Mouse (Mus musculus) CH12.LX (cell line): ENCODE measurements at regions not wholly inside any gene's neighbourhood (a gene's known extent, or its start where the extent isn't known, plus 50 kb on each side); places are given as distances from the start of the nearest gene placed in this dataset.

Source experiments
- DNase-seq: peaks from one replicate; pipeline ENCODE4 v3.0.0-alpha.2; 2013; ENCODE audit errors: extremely low read depth
- H3K27ac ChIP-seq: 2 replicates; pipeline ENCODE4 v1.5.1; 2012; ENCODE audit warnings: low read depth, mild to moderate bottlenecking, control low read depth, moderate library complexity; ENCODE audit not compliant: insufficient read depth
- H3K27me3 ChIP-seq: replicated peaks from 2 replicates; pipeline ENCODE3; 2012; ENCODE audit warnings: inconsistent platforms
- H3K36me3 ChIP-seq, 2 experiments: replicated peaks in 1 of 2; 2 replicates each; pipeline versions ENCODE3 to v1.6.1; 2012; ENCODE audit warnings: inconsistent platforms in 1 of 2, low read length in 1 of 2, mild to moderate bottlenecking in 1 of 2, mixed read lengths in 1 of 2, moderate library complexity in 1 of 2; ENCODE audit not compliant: control insufficient read depth in 1 of 2, insufficient read depth in 1 of 2
- H3K4me1 ChIP-seq, 2 experiments: 2 replicates each; pipeline ENCODE4 v1.6.1; 2012; ENCODE audit warnings: inconsistent platforms in 1 of 2, moderate library complexity in 1 of 2; ENCODE audit not compliant: insufficient read depth in 2 of 2, control insufficient read depth in 1 of 2
- H3K4me2 ChIP-seq: 2 replicates; pipeline ENCODE4 v1.6.1; 2012; ENCODE audit warnings: low read depth, mild to moderate bottlenecking, control low read depth; ENCODE audit not compliant: poor library complexity, insufficient read depth, severe bottlenecking
- H3K4me3 ChIP-seq, 3 experiments: fragments of 150-350 bp in 1 of 3; sonication (generic) in 1 of 3; replicated peaks in 1 of 3; 2 replicates each; pipeline versions ENCODE3 to v1.5.1; 2011 to 2012; ENCODE audit warnings: low read depth in 2 of 3, low read length in 2 of 3, mild to moderate bottlenecking in 2 of 3, moderate library complexity in 2 of 3, control low read depth in 1 of 3, improper control_type of control experiment in 1 of 3, inconsistent platforms in 1 of 3, mixed read lengths in 1 of 3; ENCODE audit not compliant: poor library complexity in 1 of 3
- H3K79me2 ChIP-seq: replicated peaks from 2 replicates; pipeline ENCODE4 v1.6.1; 2012; ENCODE audit warnings: mild to moderate bottlenecking, moderate library complexity; ENCODE audit not compliant: control insufficient read depth, poor library complexity, insufficient read depth, severe bottlenecking; ENCODE audit errors: extremely low read depth
- H3K9ac ChIP-seq: 2 replicates; pipeline ENCODE4 v1.6.1; 2012; ENCODE audit warnings: low read depth, mild to moderate bottlenecking, control low read depth, moderate library complexity; ENCODE audit not compliant: insufficient read depth
- H3K9me3 ChIP-seq: replicated peaks from 2 replicates; pipeline ENCODE3; 2012; ENCODE audit warnings: low read length, inconsistent platforms, mixed read lengths
- CHD1 ChIP-seq: IDR thresholded peaks from 2 replicates; pipeline ENCODE4 v1.6.1; 2012; ENCODE audit warnings: low read depth, low read length, improper control_type of control experiment, inconsistent platforms
- E2F4 ChIP-seq: IDR thresholded peaks from 2 replicates; pipeline ENCODE4 v1.6.1; 2011; ENCODE audit warnings: low read depth, low read length, improper control_type of control experiment; ENCODE audit not compliant: insufficient replicate concordance
- EP300 ChIP-seq: IDR thresholded peaks from 2 replicates; pipeline ENCODE4 v1.6.1; 2011; ENCODE audit warnings: low read length, improper control_type of control experiment
- GABPA ChIP-seq: IDR thresholded peaks from 2 replicates; pipeline ENCODE4 v1.6.1; 2012; ENCODE audit warnings: low read depth, low read length, improper control_type of control experiment, inconsistent platforms; ENCODE audit not compliant: insufficient replicate concordance
- IRF4 ChIP-seq: IDR thresholded peaks from 2 replicates; pipeline ENCODE4 v1.6.1; 2014; ENCODE audit warnings: low read depth, mild to moderate bottlenecking, inconsistent platforms, low read length, improper control_type of control experiment
- JUN ChIP-seq: IDR thresholded peaks from 2 replicates; pipeline ENCODE4 v1.6.1; 2011; ENCODE audit warnings: low read depth, mild to moderate bottlenecking, low read length, improper control_type of control experiment, moderate library complexity; ENCODE audit not compliant: insufficient read depth
- JUND ChIP-seq: conservative IDR thresholded peaks from 2 replicates; pipeline ENCODE4 v1.6.1; 2011; ENCODE audit warnings: low read depth, low read length, improper control_type of control experiment
- KAT2A ChIP-seq: IDR thresholded peaks from 2 replicates; pipeline ENCODE4 v1.6.1; 2012; ENCODE audit warnings: low read length, improper control_type of control experiment, inconsistent platforms; ENCODE audit not compliant: insufficient replicate concordance
- MAFK ChIP-seq: IDR thresholded peaks from 2 replicates; pipeline ENCODE4 v1.6.1; 2011; ENCODE audit warnings: low read length, improper control_type of control experiment; ENCODE audit not compliant: insufficient replicate concordance
- MAX ChIP-seq: IDR thresholded peaks from 2 replicates; pipeline ENCODE4 v1.6.1; 2011; ENCODE audit warnings: low read length, improper control_type of control experiment
- MXI1 ChIP-seq: IDR thresholded peaks from 2 replicates; pipeline ENCODE4 v1.6.1; 2011; ENCODE audit warnings: mild to moderate bottlenecking, low read depth, low read length, improper control_type of control experiment
- MYC ChIP-seq: IDR thresholded peaks from 2 replicates; pipeline ENCODE4 v1.6.1; 2011; ENCODE audit warnings: low read depth, mild to moderate bottlenecking, improper control_type of control experiment, low read length
- NELFE ChIP-seq: IDR thresholded peaks from 2 replicates; pipeline ENCODE4 v1.6.1; 2011; ENCODE audit warnings: low read depth, low read length, improper control_type of control experiment
- PAX5 ChIP-seq: IDR thresholded peaks from 2 replicates; pipeline ENCODE4 v1.6.1; 2012; ENCODE audit warnings: low read length, inconsistent platforms, mixed read lengths
- POLR2A ChIP-seq: IDR thresholded peaks from 2 replicates; pipeline ENCODE4 v1.6.1; 2011; ENCODE audit warnings: low read depth, mild to moderate bottlenecking, improper control_type of control experiment, low read length
- POLR2AphosphoS2 ChIP-seq: IDR thresholded peaks from 2 replicates; pipeline ENCODE4 v1.6.1; 2011; ENCODE audit warnings: low read depth, low read length, improper control_type of control experiment
- RAD21 ChIP-seq: IDR thresholded peaks from 2 replicates; pipeline ENCODE4 v1.6.1; 2011; ENCODE audit warnings: low read depth, mild to moderate bottlenecking, low read length, improper control_type of control experiment, moderate library complexity
- SIN3A ChIP-seq: IDR thresholded peaks from 2 replicates; pipeline ENCODE4 v1.6.1; 2012; ENCODE audit warnings: low read length, improper control_type of control experiment, inconsistent platforms
- SMC3 ChIP-seq: IDR thresholded peaks from 2 replicates; pipeline ENCODE4 v1.6.1; 2011; ENCODE audit warnings: low read depth, low read length, improper control_type of control experiment
- USF1 ChIP-seq: IDR thresholded peaks from 2 replicates; pipeline ENCODE4 v1.6.1; 2014; ENCODE audit warnings: low read depth, mild to moderate bottlenecking, inconsistent platforms, low read length, improper control_type of control experiment
- USF2 ChIP-seq: conservative IDR thresholded peaks from 2 replicates; pipeline ENCODE4 v1.6.1; 2011; ENCODE audit warnings: low read depth, low read length, improper control_type of control experiment
- ZKSCAN1 ChIP-seq: IDR thresholded peaks from 2 replicates; pipeline ENCODE4 v1.6.1; 2012; ENCODE audit warnings: low read depth, inconsistent platforms, low read length, improper control_type of control experiment, borderline replicate concordance
- ZMIZ1 ChIP-seq: IDR thresholded peaks from 2 replicates; pipeline ENCODE4 v1.6.1; 2012; ENCODE audit warnings: low read depth, mild to moderate bottlenecking, inconsistent platforms, low read length, improper control_type of control experiment
- ZNF384 ChIP-seq: IDR thresholded peaks from 2 replicates; pipeline ENCODE4 v1.6.1; 2012; ENCODE audit warnings: low read depth, low read length, improper control_type of control experiment, inconsistent platforms
- dilution Hi-C: fragments of 300-500 bp; cut with MboI; formaldehyde crosslinking; loops from 2 replicates; pipeline ENCODE4 v1.14.3; 2020; ENCODE audit warnings: low sequenced_read_pairs; ENCODE audit not compliant: extremely low pct_unique_long_range_greater_than_20kb, extremely low pct_ligation_motif_present
- in situ Hi-C: fragments of 300-500 bp; cut with MboI; formaldehyde crosslinking; loops from 3 replicates; pipeline ENCODE4 v1.14.3; 2019; ENCODE audit warnings: low sequenced_read_pairs, low pct_ligation_motif_present, low pct_unique_long_range_greater_than_20kb, mixed read lengths

DNA sequence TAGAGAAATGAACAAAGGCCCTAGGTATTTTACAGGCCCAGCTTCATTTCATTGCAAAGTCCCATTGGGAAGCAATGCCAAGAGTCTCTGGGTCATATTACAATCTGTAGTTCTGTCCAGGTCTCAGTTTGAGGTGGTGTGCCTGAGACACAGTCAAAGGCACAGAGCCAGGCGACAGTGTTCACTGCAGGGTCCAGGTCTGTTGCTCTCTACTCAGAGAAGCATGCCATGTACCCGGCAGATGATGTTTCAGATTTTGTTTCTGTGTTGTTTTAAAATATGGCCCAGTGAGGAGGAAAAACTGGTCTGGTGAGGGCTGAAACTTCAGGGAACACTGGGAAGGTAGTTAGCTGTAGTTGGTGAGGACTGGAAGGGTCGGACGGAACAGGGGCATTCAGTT, 63.1 kb upstream of the Gdnf start:
- dilution Hi-C loops (no loop called here), in situ Hi-C loops (no loop called here)
- no peak overlapping the region for H3K4me2 ChIP-seq
- no peak overlapping the region for H3K27ac ChIP-seq
- H3K36me3 ChIP-seq: no peaks in the 10 kb centered on the region
- no peaks in the 10 kb centered on the region for H3K9me3 ChIP-seq
- TF ChIP-seq MAX (no peak), PAX5 (no peak), IRF4 (no peak), POLR2AphosphoS2 (no peak), ZKSCAN1 (no peak), ZNF384 (no peak), E2F4 (no peak), GABPA (no peak), JUND (no peak), SMC3 (no peak), MYC (no peak), USF2 (no peak), USF1 (no peak), KAT2A (no peak)
- H3K79me2 ChIP-seq: no peaks in the 10 kb centered on the region
- H3K27me3 ChIP-seq: no peaks in the 10 kb centered on the region
- H3K9ac ChIP-seq: no peak overlapping the region
- DNase-seq: no peak
- no peak overlapping the region for H3K4me3 ChIP-seq
- H3K4me1 ChIP-seq: peaks cover 0 to 6% of the 10 kb centered on the region in 2 experiments; a peak in 1 of 4 replicates

DNA sequence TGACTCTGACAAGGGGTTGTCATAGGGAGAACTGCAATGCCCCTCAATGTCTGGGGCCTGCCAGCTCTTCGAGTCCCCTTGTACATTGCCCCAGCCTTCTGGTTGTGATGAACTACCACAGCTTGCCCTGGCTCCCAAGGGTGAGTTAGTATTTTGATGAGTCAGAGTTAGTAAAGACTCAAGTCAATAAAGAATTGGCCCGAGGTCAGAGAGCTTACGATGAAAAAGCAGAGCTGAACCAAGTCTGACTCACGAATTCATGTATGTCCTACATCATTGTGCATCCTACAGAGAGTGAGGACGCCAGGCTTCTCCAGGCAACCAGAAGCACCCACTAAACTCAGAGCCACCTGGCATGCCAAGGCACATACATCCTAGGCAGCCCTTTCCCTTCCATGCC, 60.2 kb upstream of the Gdnf start:
- Histone ChIP-seq H3K4me3 (no peak overlapping the region), H3K27ac (no peak overlapping the region), H3K27me3 (no peaks in the 10 kb centered on the region), H3K79me2 (no peaks in the 10 kb centered on the region), H3K36me3 (no peaks in the 10 kb centered on the region), H3K9ac (no peak overlapping the region), H3K4me2 (no peak overlapping the region), H3K4me1 (peaks cover 0 to 6% of the 10 kb centered on the region in 2 experiments; a peak in 1 of 4 replicates), H3K9me3 (no peaks in the 10 kb centered on the region)
- in situ Hi-C loops: no loop called here
- no peak for TF ChIP-seq RAD21
- no peak for TF ChIP-seq ZMIZ1
- no peak for TF ChIP-seq JUND
- TF ChIP-seq KAT2A: no peak
- TF ChIP-seq JUN: no peak
- no peak for TF ChIP-seq MXI1
- no peak for TF ChIP-seq POLR2AphosphoS2
- no peak for TF ChIP-seq SIN3A
- no peak for TF ChIP-seq MAFK
- no peak for TF ChIP-seq GABPA
- no peak for TF ChIP-seq POLR2A
- TF ChIP-seq EP300: no peak
- TF ChIP-seq CHD1: no peak
- no peak for TF ChIP-seq IRF4
- TF ChIP-seq SMC3: no peak
- TF ChIP-seq USF1: no peak
- no peak for TF ChIP-seq ZNF384
- TF ChIP-seq NELFE: no peak
- dilution Hi-C loops: no loop called here
- DNase-seq: no peak
